Mouse (Mus musculus): Measurements from ENCODE around the gene Pirt. TPM values are rescaled to one million over a fixed set of nuclear protein-coding genes. Genes with fewer than 3 reads are reported as not detected.

Gene Pirt
- polyA plus RNA-seq, 1 experiment from 2014 or later: not detected

DNA sequence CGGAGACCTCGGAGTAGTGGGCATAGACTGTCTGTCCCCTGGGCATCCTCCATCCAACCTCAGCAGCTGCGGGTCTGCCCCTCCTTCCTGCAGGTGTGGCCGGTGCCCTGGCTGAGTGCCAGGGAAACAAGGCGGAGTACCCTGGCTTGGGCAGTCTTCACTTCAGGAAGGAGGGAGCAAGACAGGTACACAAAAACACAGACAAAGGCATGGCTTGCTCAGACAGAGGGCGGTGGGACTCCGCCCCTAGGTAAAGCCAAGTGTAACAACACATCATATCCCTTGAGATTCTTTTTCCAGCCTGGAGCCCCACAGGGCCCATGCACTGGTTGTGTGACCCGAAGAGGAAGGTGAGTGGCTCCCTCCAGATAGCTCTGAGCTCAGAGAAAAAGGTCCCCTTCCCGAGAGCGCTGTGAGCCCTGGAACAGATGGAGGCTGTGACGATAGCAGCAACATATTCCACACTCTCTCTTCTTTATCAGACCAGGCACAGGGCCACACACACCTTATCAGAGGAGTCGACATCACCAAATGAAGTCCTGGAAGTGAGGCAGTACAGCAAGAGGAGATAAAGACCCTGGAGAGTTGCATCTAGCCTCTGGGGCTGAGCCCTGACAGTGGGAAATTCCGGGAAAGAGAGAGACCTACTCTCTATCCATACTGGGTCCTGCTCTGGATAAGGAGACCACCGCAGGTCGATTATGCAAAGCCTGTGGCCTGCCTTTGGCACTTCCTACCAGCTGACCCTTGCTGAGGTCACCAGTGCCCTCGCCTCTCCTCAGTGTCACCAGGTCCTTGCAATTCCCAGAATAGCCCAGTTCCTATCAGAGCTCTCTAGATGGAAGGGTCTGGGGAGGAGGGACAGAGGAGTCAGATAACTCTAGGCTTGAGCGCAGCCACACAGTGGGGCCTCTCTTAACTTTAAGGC lies 1.0 kb downstream of the Pirt start:
- no peak overlapping the region for H3K4me3 ChIP-seq (replicated peaks)
- H3K4me2 ChIP-seq: peak overlapping the region; percentile 47
- ATAC-seq (ENCODE audit: insufficient read depth): peak; percentile 95
- H3K36me3 ChIP-seq (replicated peaks): no peaks in the 10 kb centered on the region
- H3K9me3 ChIP-seq (replicated peaks): no peaks in the 10 kb centered on the region
- no peak overlapping the region for H3K9ac ChIP-seq
- H3K27ac ChIP-seq (replicated peaks): no peak overlapping the region; the same call in 1 of the 2 replicates
- H3K27me3 ChIP-seq: peaks cover 13% of the 10 kb centered on the region
- peaks cover 23% of the 10 kb centered on the region for H3K4me1 ChIP-seq (replicated peaks)
- 22% methylated on average over 17 of the region's 17 CpGs for WGBS (ENCODE audit: insufficient replicate concordance)

DNA sequence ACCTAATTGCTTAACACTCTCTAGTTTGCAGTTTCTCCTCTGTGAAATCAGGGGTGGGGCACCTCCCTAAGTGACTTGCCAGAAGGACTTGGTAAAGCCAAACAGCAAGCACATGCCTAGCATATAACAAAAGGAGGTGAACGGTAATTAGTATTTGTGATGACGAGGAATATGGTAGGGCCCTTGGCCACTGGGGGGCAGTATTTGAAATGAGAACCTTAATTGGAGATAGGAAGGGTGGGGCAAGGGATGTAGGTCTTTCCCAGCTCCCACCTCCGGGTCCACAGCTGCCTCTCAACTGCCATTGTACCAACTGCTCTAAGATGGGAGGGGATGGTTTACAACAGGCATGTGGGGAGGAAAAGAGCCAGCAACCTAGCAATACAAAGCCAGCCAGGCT lies 2.5 kb downstream of the Pirt start:
- ATAC-seq (ENCODE audit: insufficient read depth): no peak
- H3K4me2 ChIP-seq: no peak overlapping the region
- H3K9me3 ChIP-seq (replicated peaks): no peaks in the 10 kb centered on the region
- no peak overlapping the region for H3K9ac ChIP-seq
- peaks cover 13% of the 10 kb centered on the region for H3K27me3 ChIP-seq
- 15% methylated on average over 3 of the region's 3 CpGs for WGBS (ENCODE audit: insufficient replicate concordance)
- H3K27ac ChIP-seq (replicated peaks): no peak overlapping the region
- H3K4me1 ChIP-seq (replicated peaks): peaks cover 23% of the 10 kb centered on the region
- no peaks in the 10 kb centered on the region for H3K36me3 ChIP-seq (replicated peaks)
- H3K4me3 ChIP-seq (replicated peaks): no peak overlapping the region

DNA sequence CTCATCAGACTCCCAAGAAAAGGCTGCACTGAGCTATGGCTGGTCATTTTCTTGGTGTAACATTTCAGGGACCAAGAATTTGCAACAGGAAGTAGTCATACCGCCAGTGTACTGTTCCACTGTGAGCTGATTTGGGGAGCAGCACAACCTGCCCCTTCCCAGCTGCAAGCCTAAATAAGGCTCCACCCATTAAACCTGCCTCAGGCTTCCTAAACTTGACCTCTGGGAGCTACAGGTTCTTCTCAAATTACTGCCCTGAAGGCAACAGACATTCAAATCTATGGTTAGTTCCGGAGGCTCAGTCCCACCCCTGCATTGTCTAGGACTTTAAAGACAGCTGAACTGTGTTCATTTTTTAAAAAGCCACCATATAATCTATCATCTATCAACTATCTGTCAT lies 8.2 kb downstream of the Pirt start:
- WGBS (ENCODE audit: insufficient replicate concordance): 46% methylated on average over 2 of the region's 2 CpGs
- Histone ChIP-seq H3K9ac (no peak overlapping the region), H3K4me1 (replicated peaks) (no peaks in the 10 kb centered on the region), H3K4me3 (replicated peaks) (no peak overlapping the region), H3K27ac (replicated peaks) (no peak overlapping the region), H3K4me2 (no peak overlapping the region), H3K27me3 (peaks cover 11% of the 10 kb centered on the region; the same call in 1 of the 2 replicates), H3K36me3 (replicated peaks) (no peaks in the 10 kb centered on the region), H3K9me3 (replicated peaks) (no peaks in the 10 kb centered on the region)
- ATAC-seq (ENCODE audit: insufficient read depth): no peak

DNA sequence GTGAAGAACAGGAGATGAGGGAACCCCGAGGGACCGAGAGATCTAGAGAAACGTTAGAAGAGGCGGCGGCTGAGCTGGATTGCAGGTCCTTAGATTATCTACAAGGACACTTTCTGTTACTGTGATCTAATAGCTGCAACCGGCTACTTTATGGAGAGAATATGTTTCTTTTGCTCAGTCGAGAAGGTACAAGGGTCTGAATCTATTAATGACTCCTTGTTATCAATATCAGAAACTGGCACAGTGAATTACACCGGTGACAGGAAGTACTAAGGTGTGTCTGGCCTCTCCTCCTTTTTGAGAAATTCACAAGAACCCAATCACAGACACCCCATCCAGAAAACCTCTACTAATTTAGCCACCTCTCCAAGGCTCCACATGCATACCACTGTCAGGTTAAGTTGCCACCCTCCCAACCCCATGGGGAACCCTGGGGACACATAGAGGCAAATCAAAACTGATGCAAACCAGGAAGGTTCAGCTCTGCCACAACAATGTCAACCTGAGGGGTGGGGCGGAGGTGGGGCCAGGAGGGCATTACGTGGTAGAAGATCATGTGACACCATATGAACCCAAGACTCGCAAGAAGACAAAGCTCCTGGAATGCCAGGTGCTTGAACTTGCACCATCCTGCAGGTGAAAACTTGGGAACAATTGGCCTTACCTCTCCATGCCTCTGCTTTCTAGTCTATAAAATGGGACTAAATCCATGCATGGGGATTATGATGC lies 12.5 kb downstream of the Pirt start:
- no peak overlapping the region for H3K4me2 ChIP-seq
- no peaks in the 10 kb centered on the region for H3K9me3 ChIP-seq (replicated peaks)
- 0 out of 2 replicates have a peak, but pooled peaks cover 4% of the 10 kb centered on the region for H3K27me3 ChIP-seq
- WGBS (ENCODE audit: insufficient replicate concordance): 64% methylated on average over 11 of the region's 11 CpGs
- no peak overlapping the region for H3K27ac ChIP-seq (replicated peaks)
- ATAC-seq (ENCODE audit: insufficient read depth): no peak
- H3K36me3 ChIP-seq (replicated peaks): no peaks in the 10 kb centered on the region
- no peak overlapping the region for H3K9ac ChIP-seq
- no peaks in the 10 kb centered on the region for H3K4me1 ChIP-seq (replicated peaks)
- no peak overlapping the region for H3K4me3 ChIP-seq (replicated peaks)

DNA sequence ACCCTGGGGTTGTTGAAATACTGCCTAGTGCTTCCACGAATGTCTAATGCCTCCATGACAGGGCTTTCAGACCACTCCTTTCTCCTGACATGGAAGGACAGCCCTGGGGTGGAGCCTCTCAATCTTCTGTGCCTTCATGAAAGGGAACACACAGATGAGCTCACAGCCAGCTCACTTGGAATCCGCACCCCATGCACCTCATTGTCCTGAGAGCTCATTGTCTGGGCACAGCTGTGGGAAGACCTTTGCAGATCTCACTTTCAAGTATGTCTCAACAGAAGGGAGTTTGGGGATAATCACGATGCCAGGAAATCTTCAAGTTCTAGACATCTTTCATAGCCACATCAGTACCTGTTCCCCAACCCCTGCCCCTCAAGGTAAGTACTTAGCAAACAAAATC lies 16.5 kb downstream of the Pirt start:
- H3K27me3 ChIP-seq: no peaks in the 10 kb centered on the region
- no peak overlapping the region for H3K4me2 ChIP-seq
- WGBS (ENCODE audit: insufficient replicate concordance): 58% methylated on average over 3 of the region's 3 CpGs
- no peak for ATAC-seq (ENCODE audit: insufficient read depth)
- no peak overlapping the region for H3K9ac ChIP-seq
- H3K36me3 ChIP-seq (replicated peaks): no peaks in the 10 kb centered on the region
- H3K27ac ChIP-seq (replicated peaks): no peak overlapping the region
- H3K9me3 ChIP-seq (replicated peaks): no peaks in the 10 kb centered on the region
- no peaks in the 10 kb centered on the region for H3K4me1 ChIP-seq (replicated peaks)
- H3K4me3 ChIP-seq (replicated peaks): no peak overlapping the region

DNA sequence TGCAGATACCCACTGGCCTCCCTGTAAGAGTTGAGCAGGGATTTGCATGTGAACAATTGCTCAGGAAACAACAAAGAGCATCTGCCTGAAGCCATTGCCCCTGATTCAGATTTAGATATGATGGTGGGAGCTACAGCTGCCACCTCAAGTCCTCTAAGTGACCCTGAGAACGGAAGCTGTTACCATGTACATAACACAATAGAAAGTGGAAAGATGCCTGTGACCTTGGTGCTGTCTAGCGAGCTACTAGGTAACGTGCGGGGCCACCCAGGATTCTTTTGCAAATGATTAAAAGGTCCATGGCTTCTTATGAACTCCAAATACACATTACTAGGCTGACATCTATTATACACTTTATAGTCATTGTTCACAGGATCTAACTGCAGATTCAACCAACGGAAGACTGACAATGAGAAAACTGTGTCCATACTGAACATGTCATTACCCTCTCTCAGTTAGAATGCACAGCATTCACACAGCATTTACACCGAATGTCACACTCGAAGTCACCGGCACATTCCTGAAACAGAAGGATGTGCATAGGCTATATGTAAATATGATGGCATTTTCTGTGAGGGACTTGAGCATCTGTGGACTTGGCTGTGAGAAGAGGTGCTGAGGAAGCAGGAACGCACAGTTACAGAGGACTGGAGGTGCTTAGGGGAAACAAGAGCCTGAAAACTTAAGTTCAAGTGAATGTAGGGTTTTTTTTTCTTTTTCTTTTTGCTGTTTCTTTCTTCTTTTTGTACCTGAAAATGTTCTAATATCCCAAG lies 21.2 kb downstream of the Pirt start:
- H3K4me2 ChIP-seq: no peak overlapping the region
- no peaks in the 10 kb centered on the region for H3K9me3 ChIP-seq (replicated peaks)
- 65% methylated on average over 9 of the region's 9 CpGs for WGBS (ENCODE audit: insufficient replicate concordance)
- H3K4me3 ChIP-seq (replicated peaks): no peak overlapping the region
- H3K27me3 ChIP-seq: no peaks in the 10 kb centered on the region
- H3K36me3 ChIP-seq (replicated peaks): no peaks in the 10 kb centered on the region
- no peak overlapping the region for H3K27ac ChIP-seq (replicated peaks)
- ATAC-seq (ENCODE audit: insufficient read depth): no peak
- H3K4me1 ChIP-seq (replicated peaks): no peaks in the 10 kb centered on the region
- no peak overlapping the region for H3K9ac ChIP-seq

DNA sequence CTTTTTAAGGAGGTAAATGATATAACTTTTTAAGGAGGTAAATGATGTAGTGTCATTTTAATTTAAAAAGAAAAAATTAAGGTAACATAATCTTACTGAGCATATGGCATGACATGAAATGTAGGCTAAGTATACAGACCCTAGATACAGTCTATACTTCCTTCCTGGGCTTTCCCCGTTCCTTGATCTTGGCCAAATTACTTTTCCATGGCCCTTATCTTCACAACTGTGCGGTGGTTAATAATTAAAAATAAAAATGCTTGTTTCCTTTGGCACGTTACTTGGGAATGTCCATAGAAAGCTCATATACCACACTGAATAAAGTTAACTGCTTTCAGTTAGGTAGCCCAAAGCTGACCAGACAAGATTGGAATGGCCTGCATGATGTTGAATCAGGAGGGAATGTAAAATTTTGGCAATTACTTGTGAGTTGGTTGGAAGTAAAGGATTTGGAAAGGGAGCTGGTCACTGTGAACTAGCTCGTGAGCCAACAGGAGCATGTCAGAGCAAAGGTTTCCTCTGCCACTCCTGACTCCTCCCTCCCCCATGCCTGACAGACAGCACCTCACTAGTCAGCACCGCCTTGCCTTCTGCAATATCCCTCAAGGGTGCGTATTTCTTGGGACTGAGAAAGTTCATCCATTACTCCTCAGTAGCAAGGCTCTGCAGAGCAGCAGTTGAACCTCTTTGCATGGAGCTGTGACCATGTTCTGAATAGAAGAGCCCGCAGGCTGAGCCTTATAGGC lies 22.8 kb downstream of the Pirt start:
- ATAC-seq (ENCODE audit: insufficient read depth): no peak
- no peak overlapping the region for H3K4me2 ChIP-seq
- no peaks in the 10 kb centered on the region for H3K36me3 ChIP-seq (replicated peaks)
- H3K27me3 ChIP-seq: no peaks in the 10 kb centered on the region
- 58% methylated on average over 7 of the region's 7 CpGs for WGBS (ENCODE audit: insufficient replicate concordance)
- no peaks in the 10 kb centered on the region for H3K4me1 ChIP-seq (replicated peaks)
- H3K9ac ChIP-seq: no peak overlapping the region
- no peak overlapping the region for H3K4me3 ChIP-seq (replicated peaks)
- no peak overlapping the region for H3K27ac ChIP-seq (replicated peaks)
- H3K9me3 ChIP-seq (replicated peaks): no peaks in the 10 kb centered on the region

DNA sequence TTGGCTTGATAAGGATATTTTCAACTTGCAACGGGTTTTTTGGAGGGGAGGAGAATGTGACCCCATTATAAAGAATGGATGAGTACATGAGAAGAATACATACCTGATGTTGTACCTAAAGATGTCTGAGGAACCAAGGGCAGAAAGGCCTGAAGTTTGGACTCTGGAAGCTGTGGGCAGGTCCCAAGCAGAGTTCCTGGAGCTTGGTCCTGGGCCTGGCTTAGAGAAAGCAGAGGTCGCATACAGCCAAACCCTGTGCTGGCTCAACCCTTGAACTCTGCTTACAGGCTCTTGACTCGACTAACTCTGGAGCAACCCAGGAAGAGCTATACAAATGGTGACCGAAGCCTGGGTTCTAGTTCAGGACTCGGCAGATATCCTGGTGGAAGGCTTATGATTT lies 30.2 kb downstream of the Pirt start:
- Histone ChIP-seq H3K36me3 (replicated peaks) (no peaks in the 10 kb centered on the region), H3K4me1 (replicated peaks) (no peaks in the 10 kb centered on the region), H3K9me3 (replicated peaks) (no peaks in the 10 kb centered on the region), H3K9ac (no peak overlapping the region), H3K4me3 (replicated peaks) (no peak overlapping the region), H3K27ac (replicated peaks) (no peak overlapping the region), H3K4me2 (no peak overlapping the region), H3K27me3 (no peaks in the 10 kb centered on the region)
- WGBS (ENCODE audit: insufficient replicate concordance): 64% methylated on average over 5 of the region's 5 CpGs
- ATAC-seq (ENCODE audit: insufficient read depth): no peak

DNA sequence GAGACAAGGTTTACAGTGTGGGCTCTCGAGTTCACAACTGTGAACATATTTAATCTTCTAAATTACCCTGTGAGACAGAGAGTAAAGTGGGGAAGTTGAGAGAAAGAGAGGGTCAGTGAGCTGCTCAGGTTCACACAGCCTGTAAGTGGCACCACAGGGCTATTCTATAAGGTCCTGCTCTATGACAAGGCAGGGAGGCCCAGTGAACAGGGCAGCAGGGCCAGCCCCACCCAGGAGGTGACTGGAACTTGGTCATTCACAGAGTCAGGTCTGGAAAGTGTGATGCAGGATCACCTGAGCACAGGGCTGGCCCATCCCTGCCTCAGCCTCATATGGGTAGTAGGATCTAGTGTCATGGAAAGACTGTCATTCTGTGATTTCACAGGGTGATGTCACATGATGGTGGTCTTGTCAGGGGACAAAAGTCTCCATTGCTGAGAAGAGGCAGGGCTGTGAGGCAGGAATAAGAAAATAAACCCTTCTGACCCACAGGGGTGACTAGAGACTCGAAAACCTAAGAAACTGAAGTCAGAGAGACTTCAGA lies 33.5 kb downstream of the Pirt start:
- no peaks in the 10 kb centered on the region for H3K9me3 ChIP-seq (replicated peaks)
- no peaks in the 10 kb centered on the region for H3K4me1 ChIP-seq (replicated peaks)
- no peak overlapping the region for H3K9ac ChIP-seq
- no peaks in the 10 kb centered on the region for H3K27me3 ChIP-seq
- H3K27ac ChIP-seq (replicated peaks): no peak overlapping the region
- H3K36me3 ChIP-seq (replicated peaks): no peaks in the 10 kb centered on the region
- WGBS (ENCODE audit: insufficient replicate concordance): 30% methylated on average over 2 of the region's 2 CpGs
- H3K4me2 ChIP-seq: no peak overlapping the region
- ATAC-seq (ENCODE audit: insufficient read depth): no peak
- H3K4me3 ChIP-seq (replicated peaks): no peak overlapping the region

DNA sequence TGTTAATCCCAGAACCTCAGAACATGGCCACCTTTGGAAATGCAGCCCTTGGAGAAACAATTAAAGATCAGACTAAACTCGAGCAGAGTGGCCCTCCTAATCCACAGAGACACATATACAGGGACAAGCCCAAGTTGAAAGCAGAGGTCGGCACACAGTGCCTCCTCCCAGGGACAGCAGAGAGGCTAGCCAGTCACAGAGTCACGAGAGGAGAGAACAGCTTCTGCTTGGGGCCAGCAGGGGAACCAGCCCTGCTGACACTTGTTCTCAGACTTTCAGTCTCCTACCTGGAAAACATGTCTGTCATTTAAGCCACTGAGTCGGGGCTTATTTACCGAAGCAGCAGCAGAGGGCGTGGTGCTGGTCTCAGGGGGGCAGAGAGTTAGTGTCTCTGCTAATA lies 34.7 kb downstream of the Pirt start:
- Histone ChIP-seq H3K4me2 (no peak overlapping the region), H3K4me1 (replicated peaks) (no peaks in the 10 kb centered on the region), H3K9me3 (replicated peaks) (no peaks in the 10 kb centered on the region), H3K9ac (no peak overlapping the region), H3K27ac (replicated peaks) (no peak overlapping the region), H3K4me3 (replicated peaks) (no peak overlapping the region), H3K27me3 (no peaks in the 10 kb centered on the region), H3K36me3 (replicated peaks) (no peaks in the 10 kb centered on the region)
- no peak for ATAC-seq (ENCODE audit: insufficient read depth)
- 52% methylated on average over 6 of the region's 6 CpGs for WGBS (ENCODE audit: insufficient replicate concordance)

All from liver, embryonic 15.5 days (tissue).